Mouse (Mus musculus) embryonic facial prominence, embryonic 14.5 days (tissue): Measurements from ENCODE around the gene Cdh12. TPM values are rescaled to one million over a fixed set of nuclear protein-coding genes. Genes with fewer than 3 reads are reported as not detected.

Experiments
- ATAC-seq: fragments of 200-750 bp; cut with Nextera tagmentation; 2 replicates; pipeline ENCODE4 v1.8.0; 2017; ENCODE audit warnings: low read depth, moderate number of reproducible peaks, moderate TSS enrichment
- DNase-seq: peaks from one replicate; pipeline ENCODE4 v3.0.0-alpha.2; 2015; ENCODE audit warnings: low spot score
- H3K27ac ChIP-seq: fragments of 300-500 bp; sonication (generic); replicated peaks from 2 replicates; pipeline ENCODE4 v1.5.1; 2014; ENCODE audit warnings: low read depth, mild to moderate bottlenecking, low read length, moderate library complexity
- H3K27me3 ChIP-seq: fragments of 300-500 bp; sonication (generic); replicated peaks from 2 replicates; pipeline ENCODE4 v1.6.1; 2014; ENCODE audit warnings: low read length; ENCODE audit not compliant: control insufficient read depth, insufficient read depth
- H3K36me3 ChIP-seq: fragments of 300-500 bp; sonication (generic); 2 replicates; pipeline ENCODE4 v1.6.1; 2014; ENCODE audit warnings: low read length, mixed read lengths; ENCODE audit not compliant: control insufficient read depth, insufficient read depth
- H3K4me1 ChIP-seq: fragments of 300-500 bp; sonication (generic); 2 replicates; pipeline ENCODE4 v1.6.1; 2014; ENCODE audit warnings: antibody characterized with exemption, low read length; ENCODE audit not compliant: control insufficient read depth, insufficient read depth
- H3K4me2 ChIP-seq: fragments of 300-500 bp; sonication (generic); 2 replicates; pipeline ENCODE4 v1.6.1; 2014; ENCODE audit warnings: low read depth, mild to moderate bottlenecking, low read length, moderate library complexity, mixed read lengths
- H3K4me3 ChIP-seq: fragments of 300-500 bp; sonication (generic); 2 replicates; pipeline ENCODE4 v1.5.1; 2014; ENCODE audit warnings: low read depth, mild to moderate bottlenecking, low read length
- H3K9ac ChIP-seq: fragments of 300-500 bp; sonication (generic); 2 replicates; pipeline ENCODE4 v1.6.1; 2014; ENCODE audit warnings: low read depth, mild to moderate bottlenecking, low read length, moderate library complexity, mixed read lengths
- H3K9me3 ChIP-seq: fragments of 300-500 bp; sonication (generic); 2 replicates; pipeline ENCODE4 v1.6.1; 2016; ENCODE audit warnings: low read length; ENCODE audit not compliant: control insufficient read depth
- WGBS: fragments of 180-500 bp; shearing (Covaris S2); extraction: QIAGEN DNeasy Blood & Tissue Kit; methylation state at CpG from one replicate; pipeline ENCODE4 v1.1.7; 2014; 5-methylcytosine and 5-hydroxymethylcytosine counted together
- microRNA-seq: library from miRNA; unstranded; fragments of <30 nt; microRNA quantifications from one replicate; pipeline ENCODE4, GENCODE M21; 2016; ENCODE audit warnings: borderline number of aligned reads
- polyA plus RNA-seq: library from polyadenylated mRNA; unstranded; fragments of >200 nt; fragmentation: Nextera tagmentation; extraction: Ambion mirVana; gene quantifications from 2 replicates; pipeline ENCODE4 v1.2.1, GENCODE M21; 2014

The Cdh12 gene
- polyA plus RNA-seq, 1 experiment from 2014 or later: 1.1 TPM

DNA sequence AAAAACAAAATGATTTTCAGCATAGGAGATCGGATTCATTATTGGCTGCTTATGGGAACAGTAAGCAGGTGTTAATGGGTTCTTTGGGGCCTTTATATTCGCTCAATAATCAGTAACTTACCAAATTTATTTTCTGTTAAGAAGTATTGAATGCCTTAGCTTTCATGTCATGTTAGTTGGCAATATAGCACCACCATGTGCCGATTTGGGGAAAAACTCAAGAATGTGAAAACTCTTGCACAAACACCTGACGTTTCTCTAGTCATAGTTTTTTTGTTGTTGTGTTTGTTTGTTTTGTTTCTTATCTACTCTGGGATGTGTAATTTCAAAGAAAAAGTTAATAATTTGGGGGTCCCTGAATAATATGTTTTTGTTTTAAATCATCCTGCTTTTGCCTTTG is 1081.7 kb downstream of the Cdh12 start:
- no peak for ATAC-seq
- Histone ChIP-seq H3K9ac (no peak overlapping the region), H3K4me3 (no peak overlapping the region), H3K4me2 (no peak overlapping the region), H3K9me3 (no peaks in the 10 kb centered on the region), H3K27ac (no peak overlapping the region), H3K4me1 (no peaks in the 10 kb centered on the region), H3K27me3 (no peaks in the 10 kb centered on the region), H3K36me3 (no peaks in the 10 kb centered on the region)
- DNase-seq: no peak
- WGBS: 64% methylated on average over 4 of the region's 4 CpGs

DNA sequence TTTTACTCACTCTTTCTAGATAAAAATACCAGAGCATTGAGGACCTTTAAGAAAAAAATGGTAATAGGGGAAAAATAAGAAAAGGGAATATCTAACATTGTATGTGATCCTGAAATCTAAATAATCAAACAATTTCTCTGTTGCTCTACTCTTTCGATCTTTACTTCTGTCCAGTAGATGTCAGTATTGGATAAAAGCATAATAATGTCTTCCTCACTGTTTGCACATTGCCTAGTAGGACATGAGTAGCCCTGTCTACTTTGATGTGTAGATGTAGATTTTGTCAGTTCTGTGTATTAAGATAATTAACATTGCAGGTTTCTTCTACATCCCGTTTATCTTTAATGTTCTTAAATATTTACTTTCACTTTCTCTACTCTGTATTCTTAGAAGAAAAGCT is 1087.8 kb downstream of the Cdh12 start:
- no peaks in the 10 kb centered on the region for H3K27me3 ChIP-seq
- DNase-seq: peak; percentile 45
- ATAC-seq: 0 out of 2 replicates have a peak, but pooled peaks have one; percentile 62

DNA sequence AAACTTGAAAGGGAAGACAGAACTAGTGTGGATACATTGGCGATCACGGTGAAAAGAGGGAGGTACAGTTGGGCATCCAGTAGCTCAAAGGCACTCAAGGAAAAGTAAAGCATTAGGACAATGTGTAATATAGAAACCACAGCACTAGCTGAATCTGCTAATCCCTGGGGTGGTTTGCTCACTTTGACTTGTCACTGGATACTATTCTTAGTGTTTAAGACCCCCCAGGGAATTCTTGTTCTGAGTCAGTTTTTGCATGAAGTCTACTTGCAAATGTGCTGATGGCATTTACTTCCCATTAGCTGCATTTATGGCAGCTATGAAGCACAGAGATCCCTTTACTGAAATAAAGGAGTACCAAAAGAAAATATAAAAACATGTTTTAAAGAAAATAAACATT is 1095.7 kb downstream of the Cdh12 start:
- Histone ChIP-seq H3K9me3 (no peaks in the 10 kb centered on the region), H3K4me3 (no peak overlapping the region), H3K36me3 (no peaks in the 10 kb centered on the region), H3K4me2 (no peak overlapping the region), H3K27me3 (no peaks in the 10 kb centered on the region), H3K4me1 (no peaks in the 10 kb centered on the region), H3K9ac (no peak overlapping the region), H3K27ac (no peak overlapping the region)
- DNase-seq (peak; percentile 39), ATAC-seq (no peak)
- WGBS: 81% methylated on average over 2 of the region's 2 CpGs

More for the DNA sequence above, 1087.8 kb downstream of the Cdh12 start:
- Histone ChIP-seq H3K4me3 (no peak overlapping the region), H3K4me2 (no peak overlapping the region), H3K4me1 (no peaks in the 10 kb centered on the region), H3K27ac (no peak overlapping the region), H3K36me3 (no peaks in the 10 kb centered on the region), H3K9me3 (no peaks in the 10 kb centered on the region), H3K9ac (no peak overlapping the region)
- 46% methylated on average over 2 of the region's 2 CpGs for WGBS

DNA sequence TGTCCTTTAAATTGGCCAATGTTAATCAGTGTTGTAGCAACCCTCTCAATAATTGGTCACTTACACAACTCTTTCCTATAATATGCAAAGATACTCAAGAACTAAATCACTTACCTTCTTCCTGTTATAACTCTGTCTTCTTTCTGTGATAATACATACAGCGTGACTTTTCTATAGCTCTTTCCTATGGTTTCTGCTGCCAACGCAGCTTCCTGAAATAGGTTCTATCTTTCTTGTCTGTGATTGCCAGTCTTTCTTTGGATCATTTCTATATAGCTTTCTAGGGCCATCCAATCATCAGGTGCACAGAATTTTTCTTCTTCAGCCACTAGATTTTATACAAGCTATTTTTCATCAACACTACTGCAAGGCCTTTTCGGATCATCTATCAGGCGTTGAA is 1106.9 kb downstream of the Cdh12 start:
- DNase-seq (no peak), ATAC-seq (no peak)
- H3K4me3 ChIP-seq: no peak overlapping the region
- H3K4me2 ChIP-seq: no peak overlapping the region
- H3K4me1 ChIP-seq: no peaks in the 10 kb centered on the region
- H3K27ac ChIP-seq: no peak overlapping the region
- H3K9me3 ChIP-seq: no peaks in the 10 kb centered on the region
- no peak overlapping the region for H3K9ac ChIP-seq
- H3K36me3 ChIP-seq: no peaks in the 10 kb centered on the region
- 89% methylated on average over 4 of the region's 4 CpGs for WGBS
- no peaks in the 10 kb centered on the region for H3K27me3 ChIP-seq

DNA sequence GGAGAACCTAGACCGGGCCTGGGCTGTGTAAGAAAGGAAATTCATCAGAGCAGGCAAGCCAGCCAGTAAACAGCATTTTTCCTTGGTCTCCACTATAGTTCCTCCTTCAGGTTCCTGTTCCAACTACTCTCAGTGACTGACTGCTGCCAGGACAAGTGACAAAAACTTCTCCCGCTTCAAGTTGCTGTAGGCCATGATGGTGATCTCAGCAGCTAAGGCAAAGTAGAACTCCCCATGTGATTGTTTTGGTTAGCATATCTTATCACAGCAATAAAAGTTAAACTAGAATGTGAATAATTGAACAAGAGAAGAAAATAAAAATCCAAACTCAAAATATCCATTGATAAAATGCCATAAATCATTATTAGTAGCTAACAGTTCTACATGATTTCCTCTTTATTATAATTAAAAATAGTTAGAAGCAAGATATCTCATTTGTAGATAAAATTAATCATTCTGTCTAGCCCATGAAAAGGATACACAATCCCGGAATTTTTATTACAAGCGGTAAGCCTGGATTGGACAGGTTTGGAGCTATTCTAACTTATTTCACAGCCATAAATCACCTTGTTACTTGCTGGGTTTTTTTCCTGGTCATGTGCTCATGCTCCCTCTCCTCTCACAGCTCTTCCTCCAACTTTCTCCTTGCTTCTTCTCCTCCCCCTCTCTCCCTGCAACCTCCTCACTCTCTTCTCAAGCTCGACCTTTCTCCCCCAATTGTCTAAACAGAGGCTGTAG is 1117.4 kb downstream of the Cdh12 start:
- Histone ChIP-seq H3K4me3 (no peak overlapping the region), H3K27me3 (no peaks in the 10 kb centered on the region), H3K9me3 (no peaks in the 10 kb centered on the region), H3K4me1 (no peaks in the 10 kb centered on the region), H3K27ac (no peak overlapping the region), H3K9ac (no peak overlapping the region), H3K4me2 (no peak overlapping the region), H3K36me3 (no peaks in the 10 kb centered on the region)
- ATAC-seq (no peak), DNase-seq (no peak)
- 81% methylated on average over 5 of the region's 5 CpGs for WGBS

DNA sequence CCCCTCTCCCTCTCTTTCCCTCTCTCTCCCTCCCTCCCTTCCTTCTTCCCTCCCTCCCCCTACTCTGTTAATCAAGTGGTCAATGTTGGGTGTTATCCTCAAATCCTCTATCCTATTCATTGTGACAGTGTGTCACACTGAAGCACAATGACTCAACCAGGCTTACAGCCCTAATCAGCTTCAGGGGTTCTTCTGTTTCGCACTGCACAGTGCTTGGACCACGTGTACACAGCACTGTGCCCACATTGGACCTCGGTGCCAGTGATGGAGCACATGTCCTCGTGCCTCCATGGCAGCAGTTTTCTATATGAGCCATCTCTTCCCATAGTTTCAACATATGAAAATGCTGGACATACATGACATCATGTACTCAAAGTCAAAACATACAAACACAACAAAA is 1155.4 kb downstream of the Cdh12 start:
- Histone ChIP-seq H3K4me1 (no peaks in the 10 kb centered on the region), H3K4me2 (no peak overlapping the region), H3K36me3 (no peaks in the 10 kb centered on the region), H3K9me3 (no peaks in the 10 kb centered on the region), H3K27ac (no peak overlapping the region), H3K4me3 (no peak overlapping the region), H3K27me3 (no peaks in the 10 kb centered on the region), H3K9ac (no peak overlapping the region)
- ATAC-seq (no peak), DNase-seq (no peak)
- WGBS: 69% methylated on average over 4 of the region's 4 CpGs

Small RNA genes within 50 kb of the gene (microRNA-seq; reads per million reads assigned to microRNA genes)
- gene Gm27397: not detected

Other genes with a start within 250 kb of the Cdh12 start
- gene Acot10, start 217.5 kb downstream of the Cdh12 start, polyA plus RNA-seq: 0.13 and 0.14 TPM in 2 replicates